Mouse (Mus musculus): Measurements from ENCODE around the gene Acbd3. TPM values are rescaled to one million over a fixed set of nuclear protein-coding genes. Genes with fewer than 3 reads are reported as not detected.

Gene Acbd3
- polyA plus RNA-seq (2014; fragmentation: Illumina TruSeq; extraction: RNeasy Lipid Tissue Mini Kit (QIAGEN cat#74804); ENCODE audit: low read depth, low replicate concordance), result 37.0 TPM

DNA sequence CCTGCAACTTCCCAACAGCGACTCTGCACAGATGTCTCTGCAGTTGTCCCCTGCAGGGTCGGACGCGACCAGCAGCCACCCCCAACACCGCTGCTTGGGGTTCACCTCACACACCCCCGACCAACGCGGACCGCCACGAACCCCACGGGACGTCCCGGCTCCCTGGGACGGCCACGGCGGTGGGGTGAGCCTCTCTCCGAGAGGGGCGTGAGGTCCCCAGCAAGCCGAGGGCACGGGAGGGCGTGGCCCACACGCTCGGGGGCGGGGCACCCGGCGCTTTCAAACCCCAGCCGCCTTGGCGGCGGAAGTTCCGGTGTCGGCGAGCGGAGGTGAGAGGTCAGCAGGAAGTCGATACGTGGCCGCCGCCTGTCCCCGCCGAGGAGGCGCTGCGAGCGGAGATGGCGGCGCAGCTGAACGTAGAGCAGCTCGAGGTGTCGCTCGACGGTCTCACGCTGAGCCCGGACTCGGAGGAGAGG is at the start of gene Acbd3:
Gene Acbd3 (plus strand): TSS at position 340 of the 476 bp plus-strand sequence.

DNA sequence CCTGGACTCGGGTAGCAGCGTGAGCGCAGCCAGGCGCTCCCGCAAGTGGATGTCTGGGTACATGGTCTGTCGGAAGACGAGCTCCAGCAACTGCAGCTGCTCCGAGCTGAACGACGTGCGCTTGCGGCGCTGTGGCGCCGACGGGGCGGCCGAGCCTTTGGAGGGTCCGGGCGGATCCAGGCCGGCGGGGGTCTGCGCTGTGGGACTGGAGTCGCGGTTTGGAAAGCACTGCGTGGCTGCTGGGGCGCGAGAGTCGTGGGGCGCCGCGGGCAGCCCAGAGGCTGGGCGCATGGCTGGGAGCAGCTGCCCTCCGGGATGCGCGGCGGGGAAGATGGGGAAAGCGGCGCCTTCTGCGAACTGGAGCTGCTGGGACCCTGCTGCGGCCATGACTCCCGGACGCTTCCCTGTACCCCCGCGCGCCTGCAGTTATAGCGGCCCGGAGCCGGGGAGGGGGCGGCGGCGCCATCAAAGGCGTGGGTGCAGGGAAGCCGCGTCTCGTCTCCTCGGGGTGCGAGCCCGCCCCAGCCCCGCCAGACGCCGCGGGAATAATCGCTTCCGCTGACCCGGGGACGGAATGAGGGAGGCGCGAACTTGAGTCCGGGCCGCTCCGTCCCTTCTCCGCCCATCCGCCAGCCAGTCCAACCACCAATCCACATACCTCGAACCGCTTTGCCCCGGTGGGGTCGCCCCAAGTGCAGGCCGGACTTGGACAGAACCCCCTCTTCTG is 29.1 kb upstream of the Acbd3 start, which contains the start of gene Mixl1:
Gene Mixl1 (minus strand): TSS at position 409 of the 727 bp plus-strand sequence.

Other genes starting within 250 kb of the Acbd3 start
- 2.6 TPM for gene Stum, start 242.5 kb upstream of the Acbd3 start, polyA plus RNA-seq (2014; fragmentation: Illumina TruSeq; extraction: RNeasy Lipid Tissue Mini Kit (QIAGEN cat#74804); ENCODE audit: low read depth, low replicate concordance)
- 25.9 TPM for gene Parp1, start 157.1 kb upstream of the Acbd3 start, polyA plus RNA-seq (2014; fragmentation: Illumina TruSeq; extraction: RNeasy Lipid Tissue Mini Kit (QIAGEN cat#74804); ENCODE audit: low read depth, low replicate concordance)
- gene Lin9, start 84.9 kb upstream of the Acbd3 start, polyA plus RNA-seq (2014; fragmentation: Illumina TruSeq; extraction: RNeasy Lipid Tissue Mini Kit (QIAGEN cat#74804); ENCODE audit: low read depth, low replicate concordance), result 2.5 TPM
- gene Mixl1, start 29.0 kb upstream of the Acbd3 start, polyA plus RNA-seq (2014; fragmentation: Illumina TruSeq; extraction: RNeasy Lipid Tissue Mini Kit (QIAGEN cat#74804); ENCODE audit: low read depth, low replicate concordance), result not detected
- gene H3f3a, start 87.9 kb downstream of the Acbd3 start, polyA plus RNA-seq (2014; fragmentation: Illumina TruSeq; extraction: RNeasy Lipid Tissue Mini Kit (QIAGEN cat#74804); ENCODE audit: low read depth, low replicate concordance), result 847 TPM
- 16.7 TPM for gene Sde2, start 125.1 kb downstream of the Acbd3 start, polyA plus RNA-seq (2014; fragmentation: Illumina TruSeq; extraction: RNeasy Lipid Tissue Mini Kit (QIAGEN cat#74804); ENCODE audit: low read depth, low replicate concordance)
- gene Lefty2, start 167.1 kb downstream of the Acbd3 start, polyA plus RNA-seq (2014; fragmentation: Illumina TruSeq; extraction: RNeasy Lipid Tissue Mini Kit (QIAGEN cat#74804); ENCODE audit: low read depth, low replicate concordance), result 0.16 TPM
- gene Pycr2, start 178.2 kb downstream of the Acbd3 start, polyA plus RNA-seq (2014; fragmentation: Illumina TruSeq; extraction: RNeasy Lipid Tissue Mini Kit (QIAGEN cat#74804); ENCODE audit: low read depth, low replicate concordance), result 40.1 TPM
- 1.3 TPM for gene Lefty1, start 209.0 kb downstream of the Acbd3 start, polyA plus RNA-seq (2014; fragmentation: Illumina TruSeq; extraction: RNeasy Lipid Tissue Mini Kit (QIAGEN cat#74804); ENCODE audit: low read depth, low replicate concordance)
- gene Tmem63a, start 216.3 kb downstream of the Acbd3 start, polyA plus RNA-seq (2014; fragmentation: Illumina TruSeq; extraction: RNeasy Lipid Tissue Mini Kit (QIAGEN cat#74804); ENCODE audit: low read depth, low replicate concordance), result 21.5 TPM

Data from adipose tissue, adult 10 weeks (tissue).